15 mouse cellular contexts compared by ENCODE assay signal in the genomic region with DNA sequence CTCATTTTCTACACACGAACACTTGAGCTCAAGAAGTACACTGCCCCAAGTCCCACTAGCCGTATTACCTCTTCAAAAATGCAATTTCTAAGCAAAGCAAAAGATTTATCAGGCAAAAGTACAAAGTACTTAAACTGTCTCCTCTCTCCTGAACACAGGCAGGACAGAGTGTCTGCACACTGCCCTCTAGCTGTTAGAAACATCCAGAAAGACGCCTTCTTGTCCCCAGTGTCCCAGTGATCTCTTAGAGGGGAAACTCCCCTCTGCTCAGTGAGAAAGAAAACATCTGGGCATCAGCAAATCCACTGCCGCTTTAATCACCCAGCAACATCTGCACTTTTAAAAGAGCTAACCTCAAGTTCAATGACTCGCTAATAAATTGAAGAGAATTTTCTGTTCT. TPM values are rescaled to one million over a fixed set of nuclear protein-coding genes. Genes with fewer than 3 reads are reported as not detected.
DNase-seq lines count a peak whose midpoint lies in the region; ATAC-seq and TF ChIP-seq lines count a peak whose summit lies in the region.
"Had no signal": no experiment of that assay in that cellular context is flagged by ENCODE, and none has a peak within 500 bp of the region (broad histone marks: within the 10 kb centered on the region; RNA-seq: fewer than 3 reads in every experiment).

No protein-coding gene starts in this region.

- no peaks in the 10 kb centered on the region for H3K27me3 ChIP-seq in lung, postnatal 0 days (replicated peaks; ENCODE audit: insufficient read depth, low read length)
- H3K27me3 ChIP-seq: forebrain, embryonic 13.5 days; heart, embryonic 15.5 days; liver, embryonic 13.5 days had no signal

- TF ChIP-seq POLR2A in lung, adult 2 months (IDR thresholded peaks at IDR 0.05; ENCODE audit: borderline replicate concordance, extremely low read depth, low read depth, low read length): no peak
- no peak for TF ChIP-seq POLR2A in brain, embryonic 14.5 days (IDR thresholded peaks at IDR 0.05; ENCODE audit: borderline replicate concordance, extremely low read depth, insufficient read depth, insufficient read length, poor library complexity, severe bottlenecking)

- intact Hi-C loops in gastrocnemius, adult 2 months (cut with DNase I): no loop called here
- intact Hi-C loops in gastrocnemius, postnatal 36 days (cut with DNase I): no loop called here
- intact Hi-C loops in left cerebral cortex, postnatal 25 days (cut with DNase I): loop anchor here (5.0 kb wide), 1 partner anchor 465 kb away; no protein-coding TSS in a partner anchor

- no peaks in the 10 kb centered on the region for H3K9me3 ChIP-seq in lung, postnatal 0 days (ENCODE audit: low read length)
- H3K9me3 ChIP-seq: forebrain, embryonic 13.5 days; heart, embryonic 15.5 days; liver, embryonic 13.5 days had no signal

- TF ChIP-seq CTCF in gastrocnemius, adult 2 months (IDR thresholded peaks at IDR 0.05): peak; percentile 47
- peak; percentile 54 for TF ChIP-seq CTCF in lung, postnatal 0 days (IDR thresholded peaks at IDR 0.05)
- no peak for TF ChIP-seq CTCF in lung, adult 2 months (IDR thresholded peaks at IDR 0.05; ENCODE audit: insufficient read depth, low read length)
- TF ChIP-seq CTCF in brain, embryonic 14.5 days (IDR thresholded peaks at IDR 0.05; ENCODE audit: borderline replicate concordance, extremely low read depth, insufficient read depth, insufficient read length): peak; percentile 26; the same call in 1 of the 2 replicates

- H3K27ac ChIP-seq in gastrocnemius, adult 2 months: no peak overlapping the region
- H3K27ac ChIP-seq in lung, postnatal 0 days (ENCODE audit: low read length): no peak overlapping the region
- H3K27ac ChIP-seq: forebrain, embryonic 13.5 days; heart, embryonic 15.5 days; liver, embryonic 13.5 days had no signal

- 69% methylated on average over 5 of the region's 5 CpGs for WGBS in lung, postnatal 0 days
- 76% methylated on average over 5 of the region's 5 CpGs for WGBS in lung, adult 2 months

- H3K4me1 ChIP-seq in lung, postnatal 0 days (ENCODE audit: insufficient read depth, low read depth, low read length): no peaks in the 10 kb centered on the region
- H3K4me1 ChIP-seq in lung, adult 2 months (ENCODE audit: control insufficient read depth, insufficient read depth, low read length): no peaks in the 10 kb centered on the region
- H3K4me1 ChIP-seq: forebrain, embryonic 13.5 days; heart, embryonic 15.5 days; liver, embryonic 13.5 days had no signal

- no peak overlapping the region for H3K9ac ChIP-seq in lung, postnatal 0 days (replicated peaks; ENCODE audit: low read depth)
- H3K9ac ChIP-seq: forebrain, embryonic 13.5 days; heart, embryonic 15.5 days; liver, embryonic 13.5 days had no signal

- no peak for DNase-seq in gastrocnemius, adult 2 months
- DNase-seq in gastrocnemius, postnatal 36 days: no peak
- DNase-seq in lung, postnatal 0 days (ENCODE audit: low spot score): peak; percentile 51
- DNase-seq in lung, adult 2 months: no peak
- peak; percentile 17 for DNase-seq in brain, embryonic 14.5 days (ENCODE audit: low read depth)
- peak; percentile 37 to 55 for DNase-seq in kidney, postnatal 4 days
- DNase-seq in left cerebral cortex, postnatal 25 days (ENCODE audit: low spot score in 2 of 2): no peak
- no peak for DNase-seq in neural tube, embryonic 10.5 days (ENCODE audit: extremely low spot score, low spot score)
- DNase-seq: cerebellum, postnatal 25 days; layer of hippocampus, adult 9-11 months; liver, embryonic 13.5 days; right cerebral cortex, postnatal 25 days; thymus, adult 2 months had no signal

- TF ChIP-seq EP300 in lung, postnatal 0 days (IDR thresholded peaks at IDR 0.05): no peak

- no peak overlapping the region for H3K4me2 ChIP-seq in lung, postnatal 0 days (replicated peaks; ENCODE audit: low read depth, low read length)
- H3K4me2 ChIP-seq: forebrain, embryonic 13.5 days; heart, embryonic 15.5 days; liver, embryonic 13.5 days had no signal

- no peak for ATAC-seq in lung, postnatal 0 days
- ATAC-seq: forebrain, embryonic 13.5 days had no signal

- no peak overlapping the region for H3K4me3 ChIP-seq in gastrocnemius, adult 2 months
- no peak overlapping the region for H3K4me3 ChIP-seq in lung, postnatal 0 days (ENCODE audit: low read depth, low read length)
- H3K4me3 ChIP-seq in lung, adult 2 months (replicated peaks; ENCODE audit: extremely low read depth, low read depth, low read length): no peak overlapping the region
- H3K4me3 ChIP-seq: forebrain, embryonic 13.5 days; heart, embryonic 15.5 days; liver, embryonic 13.5 days had no signal

- H3K36me3 ChIP-seq in lung, postnatal 0 days (ENCODE audit: insufficient read depth, low read length): 0 out of 2 replicates have a peak, but pooled peaks cover 15% of the 10 kb centered on the region

RNA-seq across cellular contexts. Expression of a gene that starts 12.4 kb away (rescaled TPM):
- 1 to 10 TPM; 5.5 to 8.0 TPM for total RNA-seq in gastrocnemius, adult 2 months (2021)
- 1 to 10 TPM; 4.4 to 5.5 TPM for total RNA-seq in gastrocnemius, postnatal 36 days (2021)
- polyA plus RNA-seq in lung, postnatal 0 days (2015; fragmentation: Nextera tagmentation; extraction: Ambion mirVana): 4.0 and 6.4 TPM in 2 replicates
- polyA plus RNA-seq in lung, adult 2 months (2012; rRNA removed): 1.7 and 2.9 TPM in 2 replicates
- 10.2 and 12.0 TPM in 2 replicates for polyA plus RNA-seq in brain, embryonic 14.5 days (2012; rRNA removed)
- total RNA-seq in left cerebral cortex, postnatal 25 days (2021): 10 to 100 TPM; 14.8 to 15.5 TPM

RNA-seq across cellular contexts. Expression of a gene that starts 35.1 kb away (rescaled TPM):
- total RNA-seq in gastrocnemius, adult 2 months (2021): 10 to 100 TPM in 1 of 2 experiments, 1 to 10 TPM in 1; 9.3 to 10.2 TPM
- 1 to 10 TPM; 7.9 to 8.2 TPM for total RNA-seq in gastrocnemius, postnatal 36 days (2021)
- 10.6 and 10.9 TPM in 2 replicates for polyA plus RNA-seq in lung, postnatal 0 days (2015; fragmentation: Nextera tagmentation; extraction: Ambion mirVana)
- 9.8 and 13.5 TPM in 2 replicates for polyA plus RNA-seq in lung, adult 2 months (2012; rRNA removed)
- polyA plus RNA-seq in brain, embryonic 14.5 days (2012; rRNA removed): 10.8 and 21.8 TPM in 2 replicates
- 100 to 1,000 TPM; 269 to 275 TPM for total RNA-seq in left cerebral cortex, postnatal 25 days (2021)

Comparison
In these comparisons a context has a peak if more than half of its experiments do, and no peak if none do; other contexts are left out.
1. DNase-seq: peak in lung, postnatal 0 days (single experiment), brain, embryonic 14.5 days (single experiment) and kidney, postnatal 4 days (2 of 2); none in gastrocnemius, adult 2 months (single experiment), gastrocnemius, postnatal 36 days (0 of 2), lung, adult 2 months (single experiment), left cerebral cortex, postnatal 25 days (0 of 2) and neural tube, embryonic 10.5 days (single experiment).
2. RNA of a gene that starts 35.1 kb away (total RNA-seq): 269 to 275 TPM in left cerebral cortex, postnatal 25 days; 9.3 to 10.2 TPM in gastrocnemius, adult 2 months and 7.9 to 8.2 TPM in gastrocnemius, postnatal 36 days; every median in the first group is over 10 times any median in the second.